Mouse (Mus musculus): ENCODE results near the gene Sema3f. TPM values are rescaled to one million over a fixed set of nuclear protein-coding genes. Genes with fewer than 3 reads are reported as not detected.

Sema3f gene
- polyA plus RNA-seq, 1 experiment = 21.2 TPM

GRCm38 (mm10) chr9:107716951-107717350 is 6.7 kb upstream of the Sema3f start:
- DNase-seq (ENCODE audit: extremely low spot score in 1 of 2, low spot score in 1 of 2) = no peak

- no peak for DNase-seq (ENCODE audit: extremely low spot score in 1 of 2, low spot score in 1 of 2)
These were observed 5.4 kb upstream of the Sema3f start for GRCm38 (mm10) chr9:107715632-107716031.

- DNase-seq (ENCODE audit: extremely low spot score in 1 of 2, low spot score in 1 of 2) = no peak
These were observed 4.1 kb upstream of the Sema3f start for GRCm38 (mm10) chr9:107714221-107714952.

GRCm38 (mm10) chr9:107709096-107709696 is 1.1 kb downstream of the Sema3f start:
- no peak for DNase-seq (ENCODE audit: extremely low spot score in 1 of 2, low spot score in 1 of 2)

DNA sequence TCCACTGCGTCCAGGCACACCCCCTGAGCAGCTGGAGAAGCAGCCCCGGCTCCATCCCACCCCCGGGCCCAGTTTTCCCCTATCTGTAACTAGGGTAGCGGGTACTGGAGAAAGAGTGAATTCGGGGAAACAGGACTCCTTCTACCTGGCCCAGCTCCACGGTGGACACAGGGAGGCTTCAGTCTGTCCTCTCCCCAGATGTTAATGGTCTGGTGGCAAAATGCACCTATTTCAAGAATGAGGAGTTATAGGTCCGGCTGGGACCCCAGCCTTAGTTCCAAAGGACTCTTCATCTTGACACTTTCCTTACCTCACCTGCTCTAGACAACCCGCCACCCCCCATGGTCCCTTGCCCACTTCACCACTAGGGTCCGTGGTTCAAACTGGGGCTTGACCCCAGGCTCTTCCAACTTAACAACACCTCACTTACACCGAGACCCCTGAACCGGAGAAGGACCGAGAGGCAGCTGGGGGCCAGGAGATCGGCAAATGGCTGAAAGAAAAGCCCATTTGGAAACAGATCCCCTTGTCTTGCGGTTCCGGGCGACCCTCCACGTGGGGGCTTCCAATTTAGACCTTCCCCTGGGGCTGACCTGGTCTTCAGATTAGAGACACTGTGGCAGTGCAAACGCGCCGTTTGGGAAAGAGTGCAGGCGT is 1.7 kb downstream of the Sema3f start:
- no peak for DNase-seq (ENCODE audit: extremely low spot score in 1 of 2, low spot score in 1 of 2)

GRCm38 (mm10) chr9:107707701-107708438 is 2.4 kb downstream of the Sema3f start:
- DNase-seq (ENCODE audit: extremely low spot score in 1 of 2, low spot score in 1 of 2) = no peak

GRCm38 (mm10) chr9:107706781-107707211 is 3.5 kb downstream of the Sema3f start:
- no peak for DNase-seq (ENCODE audit: extremely low spot score in 1 of 2, low spot score in 1 of 2)

DNA sequence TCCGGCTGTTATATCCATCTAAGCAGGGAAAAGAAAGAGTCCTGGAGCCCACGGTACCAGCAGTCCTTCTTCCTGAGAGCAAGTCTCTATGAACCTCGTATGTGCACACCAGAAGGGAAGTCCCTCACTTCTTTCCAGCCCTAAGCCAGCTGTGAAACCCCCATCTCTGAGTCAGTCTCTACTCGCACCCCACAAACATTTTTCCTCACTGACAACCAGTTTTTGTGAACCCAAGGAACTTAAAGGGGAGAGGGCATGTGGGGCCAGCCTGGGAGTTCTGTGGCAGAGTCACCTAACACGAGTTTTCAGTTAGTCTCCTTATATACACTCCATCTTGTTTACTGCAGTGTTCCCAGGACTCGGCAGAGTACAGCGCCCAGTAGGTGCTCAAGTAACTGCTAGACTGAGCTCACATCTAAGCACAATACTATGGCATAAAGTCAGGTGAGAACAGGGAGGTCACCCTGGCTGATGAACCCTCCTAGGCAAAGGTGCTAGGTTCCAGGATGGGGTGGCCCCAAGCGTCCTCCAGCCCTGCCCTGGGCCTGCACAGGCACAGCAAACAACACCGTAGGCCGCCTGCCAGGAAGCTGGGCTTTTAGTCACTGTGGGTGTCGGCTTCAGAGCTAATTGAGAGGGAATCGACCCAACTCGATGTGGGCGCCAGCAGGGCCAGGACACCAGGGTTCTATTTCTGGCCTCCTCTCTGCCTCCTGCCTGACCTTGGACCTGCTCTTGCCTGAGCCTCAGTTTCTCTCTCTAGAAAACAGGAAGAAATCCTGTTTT is 6.7 kb downstream of the Sema3f start:
- no peak for DNase-seq (ENCODE audit: extremely low spot score in 1 of 2, low spot score in 1 of 2)

DNA sequence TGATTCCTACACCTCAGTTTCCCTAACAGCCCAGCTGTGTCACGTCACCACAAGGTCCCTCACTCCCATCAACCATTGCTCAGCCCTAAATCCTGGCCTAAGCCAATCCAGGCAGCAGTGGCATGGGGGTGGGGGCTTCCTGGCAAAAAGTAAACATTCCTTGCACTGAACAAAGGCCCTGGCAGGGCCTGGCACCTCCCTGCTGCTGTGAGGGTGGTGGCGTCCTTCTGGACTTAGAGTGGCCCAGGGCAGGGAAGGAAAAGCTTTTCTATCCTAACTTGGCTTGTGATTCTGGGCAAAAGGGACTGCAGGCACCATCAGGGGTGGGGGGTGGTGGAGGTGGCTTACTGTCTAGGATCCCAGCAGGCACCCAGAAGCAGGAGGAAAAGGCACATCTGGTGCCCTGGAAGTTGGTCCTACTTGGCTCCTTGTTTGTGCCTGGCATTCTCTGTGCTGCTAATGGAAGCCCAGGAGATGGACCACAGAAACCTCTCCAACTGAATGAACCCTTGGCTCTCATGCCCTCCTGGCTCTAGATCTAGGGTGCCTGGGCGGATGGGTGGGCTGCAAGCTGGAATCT is 7.6 kb downstream of the Sema3f start:
- no peak for DNase-seq (ENCODE audit: extremely low spot score in 1 of 2, low spot score in 1 of 2)

GRCm38 (mm10) chr9:107701594-107701993 is 8.7 kb downstream of the Sema3f start:
- peak; percentile 27 to 85 for DNase-seq (ENCODE audit: extremely low spot score in 1 of 2, low spot score in 1 of 2)

GRCm38 (mm10) chr9:107700114-107700571 is 10.1 kb downstream of the Sema3f start:
- peak; percentile 57 to 64 for DNase-seq (ENCODE audit: extremely low spot score in 1 of 2, low spot score in 1 of 2)

- DNase-seq (ENCODE audit: extremely low spot score in 1 of 2, low spot score in 1 of 2) = no peak
These were observed 10.8 kb downstream of the Sema3f start for GRCm38 (mm10) chr9:107699376-107699980.

DNA sequence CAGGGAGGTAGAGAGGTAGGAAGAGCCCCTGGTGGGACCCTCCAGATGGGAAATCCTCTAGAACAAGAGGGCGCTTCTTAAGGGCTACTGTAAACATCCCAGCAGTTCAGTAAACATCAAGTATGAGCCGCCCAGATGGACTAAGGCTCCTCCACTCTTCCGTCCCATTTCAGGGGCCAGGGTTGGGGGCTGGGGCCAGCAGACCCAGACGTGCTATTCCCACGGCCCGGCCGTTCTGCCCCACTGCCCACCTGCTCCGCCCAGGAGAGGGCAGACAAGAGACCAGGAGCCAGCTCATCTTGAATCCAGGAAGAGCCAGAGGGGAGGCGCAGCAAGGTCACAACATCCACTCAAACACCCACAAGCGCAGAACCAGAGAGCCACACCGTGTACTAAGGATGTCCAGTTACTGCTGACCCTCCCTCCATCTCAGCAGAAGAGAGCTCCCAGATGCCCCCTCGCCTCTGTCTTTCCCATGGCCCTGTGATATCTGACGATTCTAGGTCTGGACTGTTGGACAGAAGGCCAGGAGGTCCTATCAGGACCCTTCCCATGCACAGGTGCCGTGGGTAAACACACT is 11.6 kb downstream of the Sema3f start:
- DNase-seq (ENCODE audit: extremely low spot score in 1 of 2, low spot score in 1 of 2) = no peak

- no peak for DNase-seq (ENCODE audit: extremely low spot score in 1 of 2, low spot score in 1 of 2)
These were observed 12.3 kb downstream of the Sema3f start for GRCm38 (mm10) chr9:107697811-107698521.

GRCm38 (mm10) chr9:107696845-107697610 is 13.2 kb downstream of the Sema3f start:
- no peak for DNase-seq (ENCODE audit: extremely low spot score in 1 of 2, low spot score in 1 of 2)

- no peak for DNase-seq (ENCODE audit: extremely low spot score in 1 of 2, low spot score in 1 of 2)
These were observed 14.2 kb downstream of the Sema3f start for GRCm38 (mm10) chr9:107696106-107696479.

DNA sequence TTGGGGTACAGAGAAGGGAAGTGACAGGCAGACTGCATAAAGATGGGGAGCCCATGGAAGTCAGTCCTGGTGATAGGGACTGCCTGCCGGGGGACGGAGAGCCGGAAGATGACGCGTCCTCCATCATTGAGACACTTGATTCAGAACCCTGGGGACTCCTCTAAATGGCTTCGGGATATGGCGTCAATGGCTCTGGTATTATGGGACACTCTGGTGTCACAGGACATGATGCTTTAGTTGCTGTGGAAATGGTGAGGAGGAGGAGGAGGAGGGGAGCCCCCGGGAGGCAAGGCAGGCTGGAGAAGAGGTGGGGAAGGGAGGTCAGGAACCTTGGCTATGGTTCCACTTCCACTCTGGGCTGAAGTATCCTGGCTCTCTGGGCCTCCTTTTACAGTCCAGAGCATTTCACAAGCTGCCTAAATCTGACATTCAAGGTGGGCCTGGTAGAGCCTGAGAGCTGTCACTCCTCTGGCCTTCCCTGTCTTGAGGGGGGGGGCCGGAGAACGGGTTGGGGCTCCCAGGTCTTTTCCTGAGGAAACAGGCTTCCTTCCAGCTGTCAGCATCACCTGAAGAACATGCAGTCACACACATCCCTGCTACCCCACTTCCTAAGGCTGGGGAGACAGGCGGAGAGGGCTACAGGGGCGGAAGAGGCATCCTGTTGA is 14.7 kb downstream of the Sema3f start:
- DNase-seq (ENCODE audit: extremely low spot score in 1 of 2, low spot score in 1 of 2) = no peak
